Mouse (Mus musculus): ENCODE data around the gene Gm49366.
"Not testable (repeated sequence)": the region's sequence is repeated elsewhere in the genome, so short reads cannot be mapped to it uniquely, and the experiment has no call there.

Gm49366 gene

DNA sequence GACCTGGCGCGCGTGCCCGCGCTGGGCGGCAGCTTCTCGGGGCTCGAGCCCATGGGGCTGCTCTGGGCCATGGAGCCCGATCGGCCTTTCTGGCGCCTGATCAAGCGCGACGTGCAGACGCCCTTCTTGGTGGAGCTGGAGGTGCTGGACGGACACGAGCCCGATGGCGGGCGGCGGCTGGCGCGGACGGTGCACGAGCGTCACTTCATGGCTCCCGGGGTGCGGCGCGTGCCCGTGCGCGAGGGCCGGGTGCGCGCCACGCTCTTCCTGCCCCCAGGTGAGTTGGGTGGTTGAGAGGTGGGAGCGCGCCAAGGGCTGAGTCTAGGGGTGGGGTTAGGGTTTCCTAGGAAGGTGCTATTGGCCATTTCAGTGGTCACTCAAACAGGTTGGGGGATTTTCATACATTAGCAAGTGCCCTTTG is at the start of gene Gm49366:
Gm49366 (plus strand) TSS at position 245 of the 421 bp plus-strand sequence.
- peak; percentile 63 to 88 for DNase-seq

DNA sequence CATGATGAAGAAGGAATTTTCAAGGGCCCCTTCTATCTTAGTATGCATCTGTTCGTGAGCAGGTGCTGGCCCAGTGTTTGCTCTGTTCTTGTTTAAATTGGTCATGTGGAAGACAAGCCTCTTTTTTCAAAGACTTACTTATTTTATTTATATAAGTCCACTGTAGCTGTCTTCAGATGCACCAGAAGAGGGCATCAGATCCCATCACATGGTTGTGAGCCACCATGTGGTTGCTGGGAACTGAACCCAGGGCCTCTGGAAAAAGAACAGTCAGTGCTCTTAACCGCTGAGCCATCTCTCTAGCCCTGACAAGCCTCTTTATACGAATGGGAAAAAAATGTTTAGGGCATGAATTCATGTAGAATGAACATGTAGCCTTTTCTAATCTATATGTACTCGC is 49.4 kb upstream of the Gm49366 start:
- no peak for DNase-seq

GRCm38 (mm10) chr12:83997221-83997620 is 41.5 kb upstream of the Gm49366 start:
- no peak for DNase-seq

- DNase-seq, result peak in 1 of 2 experiments; percentile 39
Measured at GRCm38 (mm10) chr12:83998341-83999107, 40.2 kb upstream of the Gm49366 start.

GRCm38 (mm10) chr12:83999237-83999636 is 39.5 kb upstream of the Gm49366 start:
- peak; percentile 95 to 97 for DNase-seq

DNA sequence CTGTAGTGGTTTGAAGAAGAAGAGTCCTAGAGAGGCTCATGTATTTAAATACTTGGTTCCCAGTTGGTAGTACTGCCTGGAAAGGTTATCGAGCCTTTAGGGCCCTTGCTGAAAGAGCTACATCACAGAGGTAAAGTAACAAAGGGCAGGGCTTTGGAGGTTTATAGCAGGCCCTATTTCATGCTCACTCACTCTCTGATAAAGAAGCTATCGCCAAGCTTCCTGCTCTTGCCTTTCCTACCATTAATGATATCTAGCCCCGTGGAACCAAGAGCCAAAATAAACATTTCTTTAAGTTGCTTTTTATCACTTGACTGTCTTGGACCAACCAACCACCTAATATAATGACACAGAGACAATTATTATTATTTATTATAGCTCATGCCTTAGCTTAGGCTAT is 38.3 kb upstream of the Gm49366 start:
- DNase-seq, result no peak

DNA sequence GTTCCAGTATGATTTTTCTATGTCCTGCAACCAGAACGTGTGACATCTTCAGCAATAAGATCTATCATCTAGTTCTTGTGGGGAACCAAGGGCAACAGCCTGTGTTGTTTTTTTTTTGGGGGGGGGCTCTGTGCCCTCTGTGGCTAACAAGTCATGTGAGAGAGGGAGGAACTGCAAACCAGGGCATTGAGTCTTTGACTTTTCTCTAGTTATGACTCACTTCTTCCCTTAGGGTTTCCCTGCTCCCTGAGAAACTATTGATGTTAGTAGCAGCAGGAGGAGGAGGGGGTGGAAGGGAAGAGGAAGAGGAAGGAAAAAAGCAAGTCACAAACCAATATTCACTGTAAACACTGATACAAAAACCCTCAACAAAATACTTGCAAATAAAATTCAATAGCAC is 34.9 kb upstream of the Gm49366 start:
- DNase-seq, result no peak

DNA sequence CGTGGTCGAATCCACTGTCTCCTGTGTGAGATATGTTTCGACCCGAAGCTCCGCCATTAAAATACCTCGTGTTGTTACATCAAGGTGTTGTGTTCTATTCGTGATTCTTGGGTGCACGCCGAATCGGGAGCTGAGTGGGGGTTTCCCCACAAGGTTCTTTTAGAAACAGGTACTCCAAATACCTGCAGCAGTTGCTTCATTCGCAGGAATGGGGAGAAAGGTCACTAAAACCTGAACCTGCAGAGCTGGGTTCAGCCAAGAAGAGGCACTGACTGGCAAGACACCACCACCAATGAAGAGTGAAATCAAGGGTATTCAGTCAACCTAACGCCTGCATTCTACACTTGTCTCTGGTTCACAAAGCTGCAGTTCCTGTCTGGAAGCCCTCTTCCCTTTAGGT is 30.5 kb upstream of the Gm49366 start:
- DNase-seq, result peak in 1 of 2 experiments; percentile 58

DNA sequence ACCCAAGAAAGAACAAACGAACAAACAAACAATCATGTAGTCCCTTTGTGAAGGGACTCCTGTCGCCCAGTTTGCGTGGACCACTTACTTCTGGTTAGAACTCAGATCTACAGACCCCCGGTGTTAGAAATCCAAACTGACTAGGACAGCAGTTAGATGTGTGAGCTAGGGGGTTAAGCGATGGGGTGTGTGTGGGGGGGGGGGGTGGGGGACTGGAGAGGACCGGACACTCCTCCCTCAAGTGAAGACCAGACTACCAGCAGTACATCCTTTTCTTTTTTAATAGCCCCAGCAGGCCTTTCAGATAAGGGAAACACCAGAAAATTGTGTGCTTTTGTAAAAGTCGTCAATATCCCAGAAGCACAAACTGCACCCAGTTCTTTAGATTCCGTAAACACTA is 30.0 kb upstream of the Gm49366 start:
- DNase-seq, result no peak

DNA sequence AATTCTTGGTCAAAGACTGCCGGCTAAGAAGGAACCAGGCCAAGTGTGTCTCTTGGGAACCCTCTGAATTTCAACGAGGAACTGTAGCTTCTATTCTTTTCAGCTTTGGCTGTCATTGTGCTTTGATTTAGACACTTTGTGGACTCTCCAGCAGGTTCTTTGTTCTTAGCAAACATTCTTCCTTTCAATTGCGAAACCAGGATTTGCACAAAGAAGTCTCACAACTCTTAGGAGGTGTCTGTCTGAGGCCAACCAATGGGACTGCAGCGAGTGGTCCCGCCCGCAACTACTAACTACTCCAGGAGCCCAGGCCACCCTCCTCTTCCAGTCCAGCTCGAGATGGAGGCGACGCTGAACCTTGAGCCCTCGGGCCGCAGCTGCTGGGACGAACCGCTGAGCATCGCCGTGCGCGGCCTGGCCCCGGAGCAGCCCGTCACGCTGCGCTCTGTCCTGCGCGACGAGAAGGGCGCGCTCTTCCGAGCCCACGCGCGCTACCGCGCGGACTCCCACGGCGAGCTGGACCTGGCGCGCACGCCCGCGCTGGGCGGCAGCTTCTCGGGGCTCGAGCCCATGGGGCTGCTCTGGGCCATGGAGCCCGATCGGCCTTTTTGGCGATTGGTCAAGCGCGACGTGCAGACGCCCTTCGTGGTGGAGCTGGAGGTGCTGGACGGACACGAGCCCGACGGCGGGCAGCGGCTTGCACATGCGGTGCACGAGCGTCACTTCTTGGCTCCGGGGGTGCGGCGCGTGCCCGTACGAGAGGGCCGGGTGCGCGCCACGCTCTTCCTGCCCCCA is 29.4 kb upstream of the Gm49366 start, which contains the start of gene Acot1:
Acot1 (plus strand) TSS at position 320 of the 795 bp plus-strand sequence.
- DNase-seq, result peak; percentile 83 to 94

GRCm38 (mm10) chr12:84010201-84010600 is 28.5 kb upstream of the Gm49366 start:
- DNase-seq, result no peak

DNA sequence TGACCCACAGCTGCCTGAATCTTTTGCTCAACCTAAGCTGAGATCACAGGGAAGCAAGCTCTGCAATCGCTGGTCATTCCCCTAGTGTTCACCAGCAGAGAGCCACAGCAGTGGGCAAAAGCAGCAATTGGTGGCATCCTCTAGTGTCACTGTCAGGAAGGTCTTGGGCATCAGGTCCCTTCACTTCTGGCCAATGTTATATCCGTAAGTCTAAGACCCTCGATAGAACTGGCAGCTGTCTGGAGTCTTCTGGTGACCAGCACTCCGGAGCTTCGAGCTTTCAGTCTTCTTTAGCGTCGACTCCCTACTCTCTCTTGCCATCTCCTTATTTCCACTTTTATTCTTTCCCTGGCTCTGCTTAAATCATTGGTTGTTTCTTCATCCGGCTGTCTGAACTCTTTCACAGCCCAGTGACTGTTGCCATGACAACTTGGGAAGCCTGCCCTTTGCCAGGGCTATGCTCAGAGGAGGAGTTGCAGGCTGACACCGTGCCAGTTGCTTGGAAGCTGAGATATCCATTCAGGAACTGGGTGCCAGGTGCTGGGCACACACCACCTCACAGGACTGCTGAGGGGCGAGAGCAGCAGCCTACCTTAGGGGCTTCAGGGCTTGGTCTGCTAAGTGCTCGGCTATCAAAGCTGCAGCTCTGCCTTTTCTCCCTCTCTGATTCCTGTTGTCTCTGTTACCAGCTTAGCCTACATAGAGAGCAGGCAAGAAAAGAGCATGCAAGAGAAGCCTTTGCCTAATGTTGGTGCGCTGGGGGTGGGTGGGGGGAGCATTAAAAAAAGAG is 27.3 kb upstream of the Gm49366 start:
- DNase-seq, result peak; percentile 97

- no peak for DNase-seq
Measured at GRCm38 (mm10) chr12:84013130-84013529, 25.6 kb upstream of the Gm49366 start.

- no peak for DNase-seq
Measured at GRCm38 (mm10) chr12:84013701-84014100, 25.0 kb upstream of the Gm49366 start.

DNA sequence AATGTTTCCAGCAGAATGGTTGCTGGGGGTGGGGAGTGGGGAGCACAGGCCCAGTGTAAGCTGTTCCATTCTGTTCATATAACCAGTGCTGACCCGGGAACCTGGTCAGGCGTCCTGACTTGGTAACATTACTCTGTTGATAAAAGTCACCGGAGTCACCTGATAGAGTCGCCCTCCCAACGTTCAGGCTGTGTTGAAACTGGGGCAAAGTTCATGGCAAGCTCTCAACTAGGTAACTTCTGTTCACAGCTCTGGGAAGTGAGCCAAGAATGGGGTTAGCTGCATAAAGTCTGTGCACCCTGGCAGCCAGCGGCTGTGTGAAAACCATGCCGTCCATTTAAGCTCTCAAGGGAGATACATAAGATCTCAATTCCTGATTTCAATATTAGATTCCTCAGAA is 18.2 kb upstream of the Gm49366 start:
- peak; percentile 93 to 95 for DNase-seq

- DNase-seq, result not testable (repeated sequence)
Measured at GRCm38 (mm10) chr12:84022266-84022665, 16.5 kb upstream of the Gm49366 start.

- DNase-seq, result no peak
Measured at GRCm38 (mm10) chr12:84023052-84023745, 15.5 kb upstream of the Gm49366 start.

GRCm38 (mm10) chr12:84025888-84026287 is 12.8 kb upstream of the Gm49366 start:
- DNase-seq, result no peak

- DNase-seq, result not testable (repeated sequence)
Measured at GRCm38 (mm10) chr12:84028328-84028727, 10.4 kb upstream of the Gm49366 start.

- DNase-seq, result not testable (repeated sequence)
Measured at GRCm38 (mm10) chr12:84029043-84029442, 9.7 kb upstream of the Gm49366 start.

GRCm38 (mm10) chr12:84030659-84031332 is 7.9 kb upstream of the Gm49366 start:
- DNase-seq, result peak; percentile 81 to 89

GRCm38 (mm10) chr12:84032854-84033253 is 5.9 kb upstream of the Gm49366 start:
- no peak for DNase-seq
